Mouse (Mus musculus) cerebellum, adult 2 months (tissue): ENCODE results near the gene Lypd5. TPM values are rescaled to one million over a fixed set of nuclear protein-coding genes. Genes with fewer than 3 reads are reported as not detected.

Experiments
- DNase-seq, 2 experiments: peaks; one replicate each; pipeline ENCODE4 v3.0.0; 2021
- H3K27ac ChIP-seq: fragments of 200-500 bp; 2 replicates; pipeline ENCODE4 v1.5.1; 2012; ENCODE audit warnings: low read length, control low read depth, inconsistent platforms; ENCODE audit not compliant: insufficient read depth
- H3K27me3 ChIP-seq: fragments of 200-500 bp; 2 replicates; pipeline ENCODE4 v1.6.1; 2012; ENCODE audit warnings: inconsistent platforms, mild to moderate bottlenecking, low read length, moderate library complexity; ENCODE audit not compliant: control insufficient read depth, insufficient read depth
- H3K4me1 ChIP-seq: fragments of 200-500 bp; 2 replicates; pipeline ENCODE4 v1.6.1; 2011; ENCODE audit warnings: low read length; ENCODE audit not compliant: control insufficient read depth, insufficient read depth
- H3K4me3 ChIP-seq: fragments of 200-500 bp; replicated peaks from 2 replicates; pipeline ENCODE3; 2011; ENCODE audit warnings: mild to moderate bottlenecking, low read depth, low read length, control low read depth; ENCODE audit not compliant: insufficient read depth
- CTCF ChIP-seq: fragments of 200-500 bp; IDR thresholded peaks from 2 replicates; pipeline ENCODE4 v1.5.1; 2011; ENCODE audit warnings: low read depth, mild to moderate bottlenecking, control low read depth, low read length, moderate library complexity, borderline replicate concordance; ENCODE audit not compliant: insufficient read depth
- POLR2A ChIP-seq: fragments of 200-500 bp; IDR thresholded peaks from 2 replicates; pipeline ENCODE4 v1.6.1; 2011; ENCODE audit warnings: low read length, control low read depth, borderline replicate concordance; ENCODE audit not compliant: insufficient read depth
- WGBS: fragments of 180-500 bp; shearing (Covaris S2); methylation state at CpG from one replicate; pipeline ENCODE4 v1.1.7; 2018; 5-methylcytosine and 5-hydroxymethylcytosine counted together
- polyA plus RNA-seq: library from polyadenylated mRNA; depleted of rRNA; stranded (reverse); fragments of >200 nt; gene quantifications from 2 replicates; pipeline ENCODE4 v1.2.3, GENCODE M21; 2012

Gene Lypd5
- polyA plus RNA-seq, 1 experiment = not detected

DNA sequence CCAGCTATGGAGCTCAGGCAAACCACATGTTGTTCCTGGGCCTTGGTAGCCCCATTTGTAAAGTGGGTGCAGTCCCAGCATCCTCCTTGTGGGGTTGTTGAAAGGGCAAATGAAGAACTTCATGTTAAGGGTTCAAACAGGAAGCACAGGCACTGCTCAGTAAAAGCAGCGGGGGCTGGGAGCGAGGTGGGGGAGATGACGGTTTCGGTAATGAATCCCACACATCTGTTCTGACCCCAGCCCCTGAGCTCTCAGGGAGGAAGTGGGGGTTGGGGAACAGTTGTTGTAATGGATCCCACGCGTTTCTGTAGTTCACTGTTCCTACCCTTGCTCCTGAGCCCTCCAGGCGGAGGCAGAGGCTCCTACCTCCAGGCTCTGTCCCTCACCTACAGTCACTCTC is 30.9 kb downstream of the Lypd5 start:
- no peak for DNase-seq

DNA sequence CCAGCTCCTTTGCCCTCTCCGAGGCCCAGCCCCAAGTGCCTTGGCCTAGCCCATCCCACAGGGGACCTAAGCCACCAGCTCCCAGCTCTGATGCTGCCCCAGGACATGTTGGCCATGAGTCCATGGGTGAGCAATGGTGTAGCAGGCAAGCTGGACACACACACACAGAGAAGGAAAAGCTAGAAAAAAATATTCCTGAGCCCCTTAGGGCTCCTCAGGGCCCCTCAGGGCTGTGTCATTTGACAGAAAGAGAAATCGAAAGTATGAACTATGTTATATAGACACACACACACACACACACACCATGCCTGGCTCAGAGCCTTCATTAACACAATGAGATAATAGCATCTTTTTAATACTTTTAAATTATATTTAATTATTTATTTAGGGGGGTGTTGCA is 31.4 kb downstream of the Lypd5 start:
- TF ChIP-seq POLR2A (no peak), CTCF (no peak)
- no peak for DNase-seq
- 71% methylated on average over 2 of the region's 2 CpGs for WGBS

More for the DNA sequence above, 30.9 kb downstream of the Lypd5 start:
- no peak for TF ChIP-seq CTCF
- Histone ChIP-seq H3K27me3 (no peaks in the 10 kb centered on the region), H3K4me3 (no peak overlapping the region), H3K4me1 (0 out of 2 replicates have a peak, but pooled peaks cover 5% of the 10 kb centered on the region), H3K27ac (no peak overlapping the region)
- 76% methylated on average over 7 of the region's 7 CpGs for WGBS

DNA sequence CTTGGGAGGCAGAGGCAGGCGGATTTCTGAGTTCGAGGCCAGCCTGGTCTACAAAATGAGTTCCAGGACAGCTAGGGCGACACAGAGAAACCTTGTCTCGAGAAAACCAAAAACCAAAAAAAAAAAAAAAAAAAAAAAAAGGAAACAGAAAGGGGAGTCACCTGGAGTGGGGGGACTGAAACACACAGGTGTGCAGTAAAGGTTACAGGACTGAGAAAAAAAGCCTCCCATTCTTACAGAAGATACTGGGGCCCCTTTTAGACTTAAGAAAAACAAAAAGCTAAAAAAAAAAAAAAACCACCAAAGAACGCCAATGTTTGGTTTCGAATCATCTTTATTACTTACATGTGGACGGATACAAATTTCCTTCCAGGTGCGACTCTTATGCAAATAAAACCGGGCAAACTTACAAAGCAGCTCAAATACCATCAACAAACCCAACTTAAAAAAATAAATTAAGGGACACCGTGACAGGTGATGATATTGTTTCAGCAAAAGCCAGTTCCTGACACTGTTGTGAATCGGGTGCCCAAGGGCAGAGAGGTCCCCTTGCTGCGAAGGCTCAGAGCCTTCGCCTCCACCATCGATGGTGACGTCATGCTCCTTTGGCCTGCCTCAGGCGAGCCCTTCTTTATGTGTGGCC is 33.9 kb downstream of the Lypd5 start:
- no peaks in the 10 kb centered on the region for H3K27me3 ChIP-seq
- H3K4me1 ChIP-seq = 0 out of 2 replicates have a peak, but pooled peaks cover 2% of the 10 kb centered on the region
- no peak for DNase-seq
- WGBS = 85% methylated on average over 16 of the region's 16 CpGs
- H3K27ac ChIP-seq = no peak overlapping the region
- no peak overlapping the region for H3K4me3 ChIP-seq
- TF ChIP-seq POLR2A (no peak), CTCF (no peak)

More for the DNA sequence above, 31.4 kb downstream of the Lypd5 start:
- no peak overlapping the region for H3K4me3 ChIP-seq
- 0 out of 2 replicates have a peak, but pooled peaks cover 5% of the 10 kb centered on the region for H3K4me1 ChIP-seq
- H3K27ac ChIP-seq = no peak overlapping the region
- no peaks in the 10 kb centered on the region for H3K27me3 ChIP-seq

DNA sequence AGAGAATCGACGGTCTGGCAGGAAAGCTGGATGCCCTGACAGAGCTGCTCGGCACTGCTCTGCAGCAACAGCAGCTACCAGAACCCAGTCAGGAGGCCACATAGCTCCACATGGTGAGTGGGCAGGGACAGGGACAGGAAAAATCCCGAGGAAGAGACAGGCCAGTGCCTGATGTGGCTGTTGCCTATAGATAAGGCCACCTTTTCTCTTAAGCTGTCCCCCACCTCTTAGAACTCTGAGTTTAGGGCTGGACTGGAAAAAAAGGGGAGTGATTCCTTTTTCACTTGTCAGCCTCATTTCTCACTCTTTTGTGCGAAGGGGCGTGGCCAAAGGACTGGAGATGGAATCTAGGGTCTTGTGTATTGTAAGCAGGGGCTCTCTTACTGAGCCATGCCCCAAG is 35.1 kb downstream of the Lypd5 start:
- TF ChIP-seq CTCF (no peak), POLR2A (no peak)
- DNase-seq = no peak
- 0 out of 2 replicates have a peak, but pooled peaks cover 2% of the 10 kb centered on the region for H3K4me1 ChIP-seq
- no peak overlapping the region for H3K27ac ChIP-seq
- 65% methylated on average over 6 of the region's 6 CpGs for WGBS
- no peaks in the 10 kb centered on the region for H3K27me3 ChIP-seq
- H3K4me3 ChIP-seq = no peak overlapping the region

DNA sequence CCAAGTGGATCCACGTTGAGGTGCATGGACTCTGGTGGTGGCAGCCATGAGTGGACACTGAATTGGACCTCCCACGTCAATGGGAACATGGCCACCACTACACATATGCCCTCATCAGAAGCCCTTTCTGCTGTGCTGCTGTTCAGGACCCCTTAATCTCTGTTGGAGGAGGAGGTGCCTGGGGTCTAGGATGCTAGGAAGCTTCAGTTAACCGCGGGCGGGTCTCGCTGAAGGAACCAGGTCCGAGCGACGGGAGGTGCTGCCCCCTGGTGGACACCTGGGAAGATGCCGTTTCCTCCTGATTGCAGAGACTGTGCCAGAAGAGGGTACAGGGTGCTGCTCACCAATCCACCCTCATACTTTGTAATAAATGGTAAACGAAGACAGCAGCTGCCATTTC is 35.8 kb downstream of the Lypd5 start:
- Histone ChIP-seq H3K27ac (no peak overlapping the region), H3K4me3 (peak overlapping the region; percentile 54), H3K4me1 (0 out of 2 replicates have a peak, but pooled peaks cover 2% of the 10 kb centered on the region), H3K27me3 (no peaks in the 10 kb centered on the region)
- TF ChIP-seq CTCF = peak; percentile 86
- TF ChIP-seq POLR2A = no peak
- peak; percentile 56 to 80 for DNase-seq
- WGBS = 3% methylated on average over 11 of the region's 11 CpGs

DNA sequence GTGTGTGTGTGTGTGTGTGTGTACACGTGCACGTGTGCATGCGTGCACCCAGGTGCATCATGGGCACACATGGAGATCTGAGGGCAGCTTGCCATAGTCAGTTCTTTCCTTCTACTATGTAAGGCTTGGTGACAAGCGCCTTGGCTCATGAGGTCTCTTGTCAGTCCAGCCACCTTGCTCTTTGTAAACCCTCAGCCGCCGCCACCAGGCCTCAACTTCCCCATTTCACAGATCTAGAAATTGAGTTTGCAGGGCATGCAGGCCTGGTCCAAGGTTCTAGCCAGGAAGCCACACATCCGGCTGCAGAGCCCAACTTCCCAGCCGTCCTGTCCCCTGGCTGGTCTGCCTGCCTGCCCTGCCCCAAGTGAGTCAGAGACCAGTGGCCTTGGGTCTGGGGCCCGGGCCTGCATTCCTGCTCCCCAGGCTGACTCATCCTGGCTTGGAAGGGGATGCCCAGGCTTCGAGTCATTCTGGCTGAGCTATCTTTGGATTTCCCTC is 38.1 kb downstream of the Lypd5 start:
- DNase-seq = no peak
- H3K27ac ChIP-seq = no peak overlapping the region
- WGBS = 81% methylated on average over 10 of the region's 10 CpGs
- H3K4me1 ChIP-seq = 0 out of 2 replicates have a peak, but pooled peaks cover 2% of the 10 kb centered on the region
- TF ChIP-seq CTCF (no peak), POLR2A (no peak)
- H3K4me3 ChIP-seq = no peak overlapping the region
- no peaks in the 10 kb centered on the region for H3K27me3 ChIP-seq

DNA sequence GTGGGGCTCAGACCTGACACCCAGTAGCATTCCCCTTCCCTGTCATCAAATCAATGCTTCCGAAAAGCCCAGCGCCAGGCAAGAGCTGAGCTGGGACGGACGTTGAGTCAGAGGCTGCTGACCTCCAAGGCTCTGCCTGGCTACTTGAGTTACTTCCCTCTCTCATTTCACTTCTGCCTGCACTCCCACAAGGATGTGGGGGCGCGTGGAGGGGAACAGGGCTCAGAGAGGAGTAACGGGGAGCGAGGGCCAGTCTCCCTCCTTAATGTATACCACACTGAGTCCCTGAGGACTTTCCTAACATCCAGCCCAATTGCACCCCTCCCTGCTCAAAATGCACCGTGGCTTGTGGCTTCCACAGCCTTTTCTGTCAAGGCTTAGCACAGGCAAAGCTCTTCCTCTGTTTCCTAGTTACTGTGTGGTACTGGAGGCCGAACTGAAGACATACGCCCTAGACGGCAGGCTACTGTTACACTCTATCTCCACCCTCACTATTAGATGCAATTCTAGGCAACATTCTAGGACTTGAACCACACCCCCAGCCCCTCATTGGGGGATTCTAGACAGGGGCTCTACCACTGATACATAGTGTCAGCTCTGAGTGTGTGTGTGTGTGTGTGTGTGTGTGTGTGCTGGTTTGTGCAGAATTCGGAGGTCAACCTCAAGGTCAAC is 40.7 kb downstream of the Lypd5 start:
- H3K4me1 ChIP-seq = 0 out of 2 replicates have a peak, but pooled peaks cover 2% of the 10 kb centered on the region
- H3K27me3 ChIP-seq = no peaks in the 10 kb centered on the region
- TF ChIP-seq CTCF (no peak), POLR2A (no peak)
- H3K27ac ChIP-seq = no peak overlapping the region
- no peak overlapping the region for H3K4me3 ChIP-seq
- 75% methylated on average over 13 of the region's 13 CpGs for WGBS
- no peak for DNase-seq

DNA sequence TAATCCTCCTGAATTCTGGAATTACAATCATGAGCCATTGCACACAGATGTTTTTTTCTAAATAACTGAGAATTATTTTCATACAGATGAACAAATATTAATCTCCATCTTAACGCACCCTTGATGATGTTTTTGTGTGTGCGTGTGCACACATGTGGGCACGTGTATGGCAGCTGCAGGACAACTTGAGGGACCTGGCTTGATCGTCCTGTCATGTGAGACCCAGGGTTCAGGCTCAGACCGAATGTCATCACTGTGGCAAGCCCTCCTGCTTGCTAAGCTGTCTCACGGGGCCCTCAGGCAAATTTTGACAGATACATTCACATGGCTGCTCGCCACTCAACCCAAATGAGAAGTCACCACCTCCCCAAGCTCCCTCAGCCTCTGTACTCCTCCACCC is 41.5 kb downstream of the Lypd5 start:
- 61% methylated on average over 7 of the region's 7 CpGs for WGBS
- TF ChIP-seq POLR2A (no peak), CTCF (no peak)
- no peak overlapping the region for H3K27ac ChIP-seq

More for the DNA sequence above, 41.5 kb downstream of the Lypd5 start:
- H3K4me1 ChIP-seq = no peaks in the 10 kb centered on the region
- H3K4me3 ChIP-seq = no peak overlapping the region
- no peak for DNase-seq
- H3K27me3 ChIP-seq = no peaks in the 10 kb centered on the region
